Mouse (Mus musculus): ENCODE results near the gene Dnaaf5. TPM values are rescaled to one million over a fixed set of nuclear protein-coding genes. Genes with fewer than 3 reads are reported as not detected.

Gene Dnaaf5
- polyA plus RNA-seq, 1 experiment from 2014 or later: 4.0 TPM

- H3K9ac ChIP-seq (replicated peaks; ENCODE audit: low read length): no peak overlapping the region
- peaks cover 14% of the 10 kb centered on the region for H3K4me1 ChIP-seq (ENCODE audit: control insufficient read depth, insufficient read depth, low read length)
- no peaks in the 10 kb centered on the region for H3K9me3 ChIP-seq (ENCODE audit: control insufficient read depth, low read length)
- no peak overlapping the region for H3K4me3 ChIP-seq (replicated peaks; ENCODE audit: low read depth, low read length)
- H3K27me3 ChIP-seq (ENCODE audit: control insufficient read depth, insufficient read depth, low read length): no peaks in the 10 kb centered on the region
- no peak overlapping the region for H3K27ac ChIP-seq (replicated peaks; ENCODE audit: low read depth, low read length)
- 85% methylated on average over 14 of the region's 14 CpGs for whole genome bisulfite sequencing
- ATAC-seq (ENCODE audit: low FRiP score, low TSS enrichment) (no peak), DNase-seq (peak; percentile 8)
- H3K36me3 ChIP-seq (ENCODE audit: control insufficient read depth, insufficient read depth, low read length): peaks cover 5% of the 10 kb centered on the region; the same call in 1 of the 2 replicates
- no peak overlapping the region for H3K4me2 ChIP-seq (ENCODE audit: low read length)
Measured at GRCm38 (mm10) chr5:139147178-139148078, 2.6 kb upstream of the Dnaaf5 start.

GRCm38 (mm10) chr5:139149006-139149672 is 884 bp upstream of the Dnaaf5 start:
- Histone ChIP-seq H3K4me3 (replicated peaks; ENCODE audit: low read depth, low read length) (peak overlapping the region; percentile 86), H3K4me1 (ENCODE audit: control insufficient read depth, insufficient read depth, low read length) (peaks cover 14% of the 10 kb centered on the region), H3K27ac (replicated peaks; ENCODE audit: low read depth, low read length) (peak overlapping the region; percentile 81), H3K9me3 (ENCODE audit: control insufficient read depth, low read length) (no peaks in the 10 kb centered on the region), H3K27me3 (ENCODE audit: control insufficient read depth, insufficient read depth, low read length) (no peaks in the 10 kb centered on the region), H3K36me3 (ENCODE audit: control insufficient read depth, insufficient read depth, low read length) (peaks cover 19% of the 10 kb centered on the region), H3K4me2 (ENCODE audit: low read length) (peak overlapping the region; percentile 93), H3K9ac (replicated peaks; ENCODE audit: low read length) (peak overlapping the region; percentile 23; the same call in 1 of the 2 replicates)
- DNase-seq (peak; percentile 2), ATAC-seq (ENCODE audit: low FRiP score, low TSS enrichment) (peak; percentile 47)
- 27% methylated on average over 11 of the region's 11 CpGs for WGBS

GRCm38 (mm10) chr5:139150603-139151031 is 594 bp downstream of the Dnaaf5 start:
- DNase-seq (peak; percentile 44), ATAC-seq (ENCODE audit: low FRiP score, low TSS enrichment) (peak; percentile 21; the same call in 1 of the 2 replicates)
- no peaks in the 10 kb centered on the region for H3K27me3 ChIP-seq (ENCODE audit: control insufficient read depth, insufficient read depth, low read length)
- H3K4me2 ChIP-seq (ENCODE audit: low read length): peak overlapping the region; percentile 93
- peak overlapping the region; percentile 86 for H3K4me3 ChIP-seq (replicated peaks; ENCODE audit: low read depth, low read length)
- H3K9ac ChIP-seq (replicated peaks; ENCODE audit: low read length): peak overlapping the region; percentile 69
- peak overlapping the region; percentile 74 for H3K27ac ChIP-seq (replicated peaks; ENCODE audit: low read depth, low read length)
- peaks cover 14% of the 10 kb centered on the region for H3K4me1 ChIP-seq (ENCODE audit: control insufficient read depth, insufficient read depth, low read length)
- H3K9me3 ChIP-seq (ENCODE audit: control insufficient read depth, low read length): no peaks in the 10 kb centered on the region
- under 1% methylated on average over 45 of the region's 45 CpGs for WGBS
- H3K36me3 ChIP-seq (ENCODE audit: control insufficient read depth, insufficient read depth, low read length): peaks cover 34% of the 10 kb centered on the region

- no peaks in the 10 kb centered on the region for H3K9me3 ChIP-seq (ENCODE audit: control insufficient read depth, low read length)
- H3K4me3 ChIP-seq (replicated peaks; ENCODE audit: low read depth, low read length): no peak overlapping the region
- no peak overlapping the region for H3K9ac ChIP-seq (replicated peaks; ENCODE audit: low read length)
- no peaks in the 10 kb centered on the region for H3K27me3 ChIP-seq (ENCODE audit: control insufficient read depth, insufficient read depth, low read length)
- DNase-seq (no peak), ATAC-seq (ENCODE audit: low FRiP score, low TSS enrichment) (no peak)
- no peak overlapping the region for H3K4me2 ChIP-seq (ENCODE audit: low read length)
- H3K27ac ChIP-seq (replicated peaks; ENCODE audit: low read depth, low read length): no peak overlapping the region
- WGBS: 93% methylated on average over 8 of the region's 8 CpGs
- H3K4me1 ChIP-seq (ENCODE audit: control insufficient read depth, insufficient read depth, low read length): no peaks in the 10 kb centered on the region
- H3K36me3 ChIP-seq (ENCODE audit: control insufficient read depth, insufficient read depth, low read length): peaks cover 65% of the 10 kb centered on the region
Measured at GRCm38 (mm10) chr5:139160899-139161298, 10.9 kb downstream of the Dnaaf5 start.

- no peaks in the 10 kb centered on the region for H3K4me1 ChIP-seq (ENCODE audit: control insufficient read depth, insufficient read depth, low read length)
- H3K36me3 ChIP-seq (ENCODE audit: control insufficient read depth, insufficient read depth, low read length): peaks cover 65% of the 10 kb centered on the region
- DNase-seq (no peak), ATAC-seq (ENCODE audit: low FRiP score, low TSS enrichment) (no peak)
- no peak overlapping the region for H3K9ac ChIP-seq (replicated peaks; ENCODE audit: low read length)
- H3K9me3 ChIP-seq (ENCODE audit: control insufficient read depth, low read length): no peaks in the 10 kb centered on the region
- H3K4me2 ChIP-seq (ENCODE audit: low read length): no peak overlapping the region
- H3K27ac ChIP-seq (replicated peaks; ENCODE audit: low read depth, low read length): no peak overlapping the region
- H3K27me3 ChIP-seq (ENCODE audit: control insufficient read depth, insufficient read depth, low read length): no peaks in the 10 kb centered on the region
- no peak overlapping the region for H3K4me3 ChIP-seq (replicated peaks; ENCODE audit: low read depth, low read length)
- 97% methylated on average over 10 of the region's 10 CpGs for WGBS
Measured at GRCm38 (mm10) chr5:139161632-139162031, 11.6 kb downstream of the Dnaaf5 start.

- WGBS: 91% methylated on average over 6 of the region's 6 CpGs
- DNase-seq (no peak), ATAC-seq (ENCODE audit: low FRiP score, low TSS enrichment) (no peak)
- no peaks in the 10 kb centered on the region for H3K4me1 ChIP-seq (ENCODE audit: control insufficient read depth, insufficient read depth, low read length)
- no peak overlapping the region for H3K4me3 ChIP-seq (replicated peaks; ENCODE audit: low read depth, low read length)
- H3K27me3 ChIP-seq (ENCODE audit: control insufficient read depth, insufficient read depth, low read length): no peaks in the 10 kb centered on the region
- no peak overlapping the region for H3K27ac ChIP-seq (replicated peaks; ENCODE audit: low read depth, low read length)
- H3K36me3 ChIP-seq (ENCODE audit: control insufficient read depth, insufficient read depth, low read length): peaks cover 82% of the 10 kb centered on the region
- no peak overlapping the region for H3K4me2 ChIP-seq (ENCODE audit: low read length)
- H3K9me3 ChIP-seq (ENCODE audit: control insufficient read depth, low read length): no peaks in the 10 kb centered on the region
- no peak overlapping the region for H3K9ac ChIP-seq (replicated peaks; ENCODE audit: low read length)
Measured at GRCm38 (mm10) chr5:139166781-139167361, 16.8 kb downstream of the Dnaaf5 start.

- Histone ChIP-seq H3K9me3 (ENCODE audit: control insufficient read depth, low read length) (no peaks in the 10 kb centered on the region), H3K4me2 (ENCODE audit: low read length) (no peak overlapping the region), H3K9ac (replicated peaks; ENCODE audit: low read length) (no peak overlapping the region), H3K27me3 (ENCODE audit: control insufficient read depth, insufficient read depth, low read length) (no peaks in the 10 kb centered on the region), H3K36me3 (ENCODE audit: control insufficient read depth, insufficient read depth, low read length) (peaks cover 81% of the 10 kb centered on the region), H3K27ac (replicated peaks; ENCODE audit: low read depth, low read length) (no peak overlapping the region), H3K4me3 (replicated peaks; ENCODE audit: low read depth, low read length) (no peak overlapping the region), H3K4me1 (ENCODE audit: control insufficient read depth, insufficient read depth, low read length) (no peaks in the 10 kb centered on the region)
- DNase-seq (no peak), ATAC-seq (ENCODE audit: low FRiP score, low TSS enrichment) (no peak)
- 89% methylated on average over 1 of the region's 1 CpGs for WGBS
Measured at GRCm38 (mm10) chr5:139167548-139167947, 17.5 kb downstream of the Dnaaf5 start.

GRCm38 (mm10) chr5:139171929-139172328 is 21.9 kb downstream of the Dnaaf5 start:
- H3K36me3 ChIP-seq (ENCODE audit: control insufficient read depth, insufficient read depth, low read length): peaks cover 72% of the 10 kb centered on the region
- no peaks in the 10 kb centered on the region for H3K9me3 ChIP-seq (ENCODE audit: control insufficient read depth, low read length)
- no peak overlapping the region for H3K4me3 ChIP-seq (replicated peaks; ENCODE audit: low read depth, low read length)
- no peak overlapping the region for H3K4me2 ChIP-seq (ENCODE audit: low read length)
- H3K27ac ChIP-seq (replicated peaks; ENCODE audit: low read depth, low read length): no peak overlapping the region
- 0 out of 2 replicates have a peak, but pooled peaks cover 12% of the 10 kb centered on the region for H3K4me1 ChIP-seq (ENCODE audit: control insufficient read depth, insufficient read depth, low read length)
- H3K27me3 ChIP-seq (ENCODE audit: control insufficient read depth, insufficient read depth, low read length): no peaks in the 10 kb centered on the region
- ATAC-seq (ENCODE audit: low FRiP score, low TSS enrichment) (no peak), DNase-seq (no peak)
- 98% methylated on average over 4 of the region's 4 CpGs for WGBS
- no peak overlapping the region for H3K9ac ChIP-seq (replicated peaks; ENCODE audit: low read length)
